Mouse (Mus musculus) cerebellum, postnatal 4 days (tissue): ENCODE measurements around the gene Tenm3.

ENCODE experiments used
- DNase-seq, 2 experiments: peaks; one replicate each; pipeline ENCODE4 v3.0.0; 2022; ENCODE audit warnings: low spot score in 2 of 2, mixed read lengths in 1 of 2

Tenm3 gene

GRCm38 (mm10) chr8:48843931-48844285 is at the start of gene Tenm3:
Gene Tenm3, minus strand, starts transcription at chr8:48843951.
- DNase-seq, result no peak

GRCm38 (mm10) chr8:48890216-48890765 is 46.5 kb upstream of the Tenm3 start:
- no peak for DNase-seq

GRCm38 (mm10) chr8:48884270-48884669 is 40.5 kb upstream of the Tenm3 start:
- DNase-seq, result no peak

- no peak for DNase-seq
These were observed 36.8 kb upstream of the Tenm3 start for GRCm38 (mm10) chr8:48880585-48880984.

- no peak for DNase-seq
These were observed 22.2 kb upstream of the Tenm3 start for GRCm38 (mm10) chr8:48865972-48866371.

- no peak for DNase-seq
These were observed 21.7 kb upstream of the Tenm3 start for GRCm38 (mm10) chr8:48865485-48865884.

GRCm38 (mm10) chr8:48850223-48851010 is 6.7 kb upstream of the Tenm3 start:
- no peak for DNase-seq

- DNase-seq, result no peak
These were observed 5.4 kb upstream of the Tenm3 start for GRCm38 (mm10) chr8:48849091-48849616.

GRCm38 (mm10) chr8:48844961-48845360 is 1.2 kb upstream of the Tenm3 start:
- no peak for DNase-seq

GRCm38 (mm10) chr8:48844370-48844905 is 687 bp upstream of the Tenm3 start:
- DNase-seq, result peak in 1 of 2 experiments; percentile 2

GRCm38 (mm10) chr8:48842991-48843930 is 490 bp downstream of the Tenm3 start:
- DNase-seq, result peak in 1 of 2 experiments; percentile 50

- DNase-seq, result no peak
These were observed 1.2 kb downstream of the Tenm3 start for GRCm38 (mm10) chr8:48842516-48842990.

- no peak for DNase-seq
These were observed 1.7 kb downstream of the Tenm3 start for GRCm38 (mm10) chr8:48842035-48842434.

- DNase-seq, result no peak
These were observed 8.0 kb downstream of the Tenm3 start for GRCm38 (mm10) chr8:48835745-48836144.

GRCm38 (mm10) chr8:48827454-48827853 is 16.3 kb downstream of the Tenm3 start:
- DNase-seq, result no peak

GRCm38 (mm10) chr8:48825666-48826065 is 18.1 kb downstream of the Tenm3 start:
- DNase-seq, result no peak

GRCm38 (mm10) chr8:48822291-48822690 is 21.5 kb downstream of the Tenm3 start:
- no peak for DNase-seq

GRCm38 (mm10) chr8:48819962-48820361 is 23.8 kb downstream of the Tenm3 start:
- DNase-seq, result no peak

- DNase-seq, result no peak
These were observed 24.4 kb downstream of the Tenm3 start for GRCm38 (mm10) chr8:48819348-48819747.

- no peak for DNase-seq
These were observed 26.8 kb downstream of the Tenm3 start for GRCm38 (mm10) chr8:48816941-48817340.

GRCm38 (mm10) chr8:48812196-48812741 is 31.5 kb downstream of the Tenm3 start:
- no peak for DNase-seq
